Mouse (Mus musculus): ENCODE measurements around the gene Mpp4.

DNA sequence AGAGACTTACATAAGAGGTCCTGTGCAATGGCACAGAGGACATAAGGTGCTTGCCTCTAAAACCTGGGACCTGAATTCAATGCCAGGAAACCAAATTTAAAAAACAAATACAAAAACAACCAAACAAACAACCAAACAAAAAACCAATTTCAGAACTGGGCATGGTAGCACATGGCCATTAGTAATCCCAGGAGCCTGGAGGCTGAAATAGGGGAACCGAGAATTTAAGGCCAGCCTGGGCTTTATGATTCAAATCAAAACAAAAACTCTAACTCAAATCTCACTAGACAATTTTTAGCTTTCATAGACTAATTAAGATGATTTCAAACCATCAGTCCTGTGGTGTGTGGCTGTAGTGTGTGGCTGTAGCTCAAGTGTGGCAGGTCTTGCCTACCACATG, 41.3 kb upstream of the Mpp4 start:
- TF ChIP-seq CTCF (IDR thresholded peaks at IDR 0.05; ENCODE audit: insufficient read depth, low read length), result no peak
- TF ChIP-seq POLR2A (IDR thresholded peaks at IDR 0.05; ENCODE audit: borderline replicate concordance, extremely low read depth, low read depth, low read length), result no peak

All from lung, adult 2 months (tissue).